Mouse (Mus musculus) limb, embryonic 10.5 days (tissue): ENCODE data around the gene Hfe2. TPM values are rescaled to one million over a fixed set of nuclear protein-coding genes. Genes with fewer than 3 reads are reported as not detected.
"Not testable (repeated sequence)": the region's sequence is repeated elsewhere in the genome, so short reads cannot be mapped to it uniquely, and the experiment has no call there.

ENCODE experiments used
- DNase-seq: peaks from one replicate; pipeline ENCODE4 v3.0.0-alpha.2; 2017; ENCODE audit warnings: low spot score
- H3K27ac ChIP-seq: fragments of 300-500 bp; sonication (generic); 2 replicates; pipeline ENCODE4 v1.5.1; 2016; ENCODE audit warnings: mild to moderate bottlenecking
- H3K27me3 ChIP-seq: fragments of 300-500 bp; sonication (generic); 2 replicates; pipeline ENCODE4 v1.6.1; 2016; ENCODE audit warnings: low read depth, mild to moderate bottlenecking; ENCODE audit not compliant: poor library complexity, severe bottlenecking
- H3K36me3 ChIP-seq: fragments of 300-500 bp; sonication (generic); 2 replicates; pipeline ENCODE4 v1.6.1; 2016; ENCODE audit warnings: mild to moderate bottlenecking, moderate library complexity
- H3K4me1 ChIP-seq: fragments of 300-500 bp; sonication (generic); 2 replicates; pipeline ENCODE4 v1.6.1; 2016
- H3K4me3 ChIP-seq: fragments of 300-500 bp; sonication (generic); 2 replicates; pipeline ENCODE4 v1.5.1; 2016; ENCODE audit warnings: mild to moderate bottlenecking, moderate library complexity
- H3K9me3 ChIP-seq: fragments of 300-500 bp; sonication (generic); replicated peaks from 2 replicates; pipeline ENCODE4 v1.6.1; 2016; ENCODE audit warnings: mild to moderate bottlenecking
- WGBS: fragments of 180-500 bp; shearing (Covaris S2); methylation state at CpG from one replicate; pipeline ENCODE4 v1.1.7; 2016; 5-methylcytosine and 5-hydroxymethylcytosine counted together
- polyA plus RNA-seq: library from polyadenylated mRNA; unstranded; fragments of >200 nt; fragmentation: Nextera tagmentation; extraction: Ambion mirVana; gene quantifications from 2 replicates; pipeline ENCODE4 v1.2.1, GENCODE M21; 2016

The Hfe2 gene
- polyA plus RNA-seq = 0.58 and 0.84 TPM in 2 replicates

- no peak within 1 kb of the TSS for H3K27ac ChIP-seq
- WGBS = 80% methylated on average over 4 of the region's 4 CpGs
- H3K27me3 ChIP-seq = peaks cover 57% of the 10 kb centered on the region
- no peaks in the 10 kb centered on the region for H3K36me3 ChIP-seq
- H3K4me1 ChIP-seq = peaks cover 18% of the 10 kb centered on the region
- no peak for DNase-seq
- no peak within 1 kb of the TSS for H3K4me3 ChIP-seq
- H3K9me3 ChIP-seq = no peaks in the 10 kb centered on the region
Observed at GRCm38 (mm10) chr3:96524914-96525313, at the start of gene Hfe2. Gene Hfe2, plus strand, starts transcription at chr3:96525172.

- Histone ChIP-seq H3K27ac (no peak overlapping the region), H3K36me3 (no peaks in the 10 kb centered on the region), H3K4me1 (peaks cover 14% of the 10 kb centered on the region), H3K27me3 (peaks cover 62% of the 10 kb centered on the region), H3K9me3 (no peaks in the 10 kb centered on the region), H3K4me3 (no peak overlapping the region)
- 52% methylated on average over 3 of the region's 3 CpGs for WGBS
- no peak for DNase-seq
Observed at GRCm38 (mm10) chr3:96477084-96477483, 47.9 kb upstream of the Hfe2 start.

GRCm38 (mm10) chr3:96477558-96477957 is 47.4 kb upstream of the Hfe2 start:
- Histone ChIP-seq H3K9me3 (no peaks in the 10 kb centered on the region), H3K4me1 (peaks cover 14% of the 10 kb centered on the region), H3K27me3 (peaks cover 57% of the 10 kb centered on the region), H3K36me3 (no peaks in the 10 kb centered on the region), H3K27ac (no peak overlapping the region), H3K4me3 (no peak overlapping the region)
- 72% methylated on average over 6 of the region's 6 CpGs for WGBS
- DNase-seq = no peak

GRCm38 (mm10) chr3:96479249-96479648 is 45.7 kb upstream of the Hfe2 start:
- no peaks in the 10 kb centered on the region for H3K36me3 ChIP-seq
- WGBS = 35% methylated on average over 3 of the region's 3 CpGs
- H3K9me3 ChIP-seq = no peaks in the 10 kb centered on the region
- peaks cover 48% of the 10 kb centered on the region for H3K27me3 ChIP-seq
- no peak overlapping the region for H3K27ac ChIP-seq
- H3K4me1 ChIP-seq = peaks cover 14% of the 10 kb centered on the region
- no peak overlapping the region for H3K4me3 ChIP-seq
- no peak for DNase-seq

- WGBS = 89% methylated on average over 4 of the region's 4 CpGs
Observed at GRCm38 (mm10) chr3:96480684-96481270, 44.2 kb upstream of the Hfe2 start.

GRCm38 (mm10) chr3:96481856-96482255 is 43.1 kb upstream of the Hfe2 start:
- no peaks in the 10 kb centered on the region for H3K36me3 ChIP-seq
- no peaks in the 10 kb centered on the region for H3K9me3 ChIP-seq
- H3K27me3 ChIP-seq = peaks cover 23% of the 10 kb centered on the region
- DNase-seq = no peak
- WGBS = 89% methylated on average over 3 of the region's 3 CpGs
- H3K27ac ChIP-seq = no peak overlapping the region
- H3K4me3 ChIP-seq = no peak overlapping the region
- peaks cover 12% of the 10 kb centered on the region for H3K4me1 ChIP-seq

More at GRCm38 (mm10) chr3:96480684-96481270, 44.2 kb upstream of the Hfe2 start:
- H3K4me1 ChIP-seq = peaks cover 12% of the 10 kb centered on the region
- H3K4me3 ChIP-seq = no peak overlapping the region
- no peaks in the 10 kb centered on the region for H3K36me3 ChIP-seq
- peaks cover 33% of the 10 kb centered on the region for H3K27me3 ChIP-seq
- no peaks in the 10 kb centered on the region for H3K9me3 ChIP-seq
- DNase-seq = no peak
- no peak overlapping the region for H3K27ac ChIP-seq

- WGBS = 92% methylated on average over 13 of the region's 13 CpGs
- DNase-seq = no peak
- no peaks in the 10 kb centered on the region for H3K9me3 ChIP-seq
- H3K27ac ChIP-seq = no peak overlapping the region
- peaks cover 18% of the 10 kb centered on the region for H3K27me3 ChIP-seq
- H3K36me3 ChIP-seq = no peaks in the 10 kb centered on the region
- H3K4me1 ChIP-seq = peaks cover 9% of the 10 kb centered on the region
- H3K4me3 ChIP-seq = no peak overlapping the region
Observed at GRCm38 (mm10) chr3:96482451-96482850, 42.5 kb upstream of the Hfe2 start.

GRCm38 (mm10) chr3:96483044-96483443 is 41.9 kb upstream of the Hfe2 start:
- not testable (repeated sequence) for H3K4me3 ChIP-seq, H3K27ac ChIP-seq, DNase-seq, H3K9me3 ChIP-seq, H3K36me3 ChIP-seq
- peaks cover 14% of the 10 kb centered on the region for H3K4me1 ChIP-seq
- 46% methylated on average over 7 of the region's 7 CpGs for WGBS
- peaks cover 12% of the 10 kb centered on the region for H3K27me3 ChIP-seq

- no peak for DNase-seq
- H3K4me3 ChIP-seq = no peak overlapping the region
- WGBS = 96% methylated on average over 2 of the region's 2 CpGs
Observed at GRCm38 (mm10) chr3:96483946-96484345, 41.0 kb upstream of the Hfe2 start.

GRCm38 (mm10) chr3:96484921-96485320 is 40.1 kb upstream of the Hfe2 start:
- H3K27ac ChIP-seq = no peak overlapping the region
- 80% methylated on average over 4 of the region's 4 CpGs for whole genome bisulfite sequencing
- H3K27me3 ChIP-seq = peaks cover 8% of the 10 kb centered on the region; the same call in 1 of the 2 replicates
- H3K4me3 ChIP-seq = no peak overlapping the region
- H3K36me3 ChIP-seq = no peaks in the 10 kb centered on the region
- H3K9me3 ChIP-seq = no peaks in the 10 kb centered on the region
- H3K4me1 ChIP-seq = peaks cover 15% of the 10 kb centered on the region
- DNase-seq = no peak

More at GRCm38 (mm10) chr3:96483946-96484345, 41.0 kb upstream of the Hfe2 start:
- Histone ChIP-seq H3K27me3 (peaks cover 8% of the 10 kb centered on the region; the same call in 1 of the 2 replicates), H3K4me1 (peaks cover 15% of the 10 kb centered on the region), H3K9me3 (no peaks in the 10 kb centered on the region), H3K36me3 (no peaks in the 10 kb centered on the region), H3K27ac (no peak overlapping the region)

- Histone ChIP-seq H3K9me3 (no peaks in the 10 kb centered on the region), H3K4me1 (peaks cover 15% of the 10 kb centered on the region), H3K4me3 (no peak overlapping the region), H3K36me3 (no peaks in the 10 kb centered on the region), H3K27ac (no peak overlapping the region), H3K27me3 (peaks cover 8% of the 10 kb centered on the region; the same call in 1 of the 2 replicates)
- 72% methylated on average over 2 of the region's 2 CpGs for WGBS
- DNase-seq = no peak
Observed at GRCm38 (mm10) chr3:96485361-96485760, 39.6 kb upstream of the Hfe2 start.

- not testable (repeated sequence) for H3K4me3 ChIP-seq, H3K9me3 ChIP-seq, H3K36me3 ChIP-seq, DNase-seq, H3K27me3 ChIP-seq, H3K27ac ChIP-seq
- 0% methylated on average over 4 of the region's 34 CpGs for WGBS
- H3K4me1 ChIP-seq = peaks cover 15% of the 10 kb centered on the region
Observed at GRCm38 (mm10) chr3:96486064-96486827, 38.7 kb upstream of the Hfe2 start.

GRCm38 (mm10) chr3:96486828-96487559 is 38.0 kb upstream of the Hfe2 start:
- H3K9me3 ChIP-seq, DNase-seq, H3K27me3 ChIP-seq, H3K36me3 ChIP-seq: not testable (repeated sequence)
- peak overlapping the region; percentile 44 for H3K4me3 ChIP-seq
- H3K27ac ChIP-seq = peak overlapping the region; percentile 10; the same call in 1 of the 2 replicates
- peaks cover 15% of the 10 kb centered on the region for H3K4me1 ChIP-seq
- 9% methylated on average over 9 of the region's 38 CpGs for WGBS
